Mouse (Mus musculus) cerebellum, adult 2 months (tissue): Measurements from ENCODE around the gene Zfp61. TPM values are rescaled to one million over a fixed set of nuclear protein-coding genes. Genes with fewer than 3 reads are reported as not detected.
A peak's percentile ranks its signal among the peaks of the same experiment; 100 is the strongest.
"Not testable (repeated sequence)": the region's sequence is repeated elsewhere in the genome, so short reads cannot be mapped to it uniquely, and the experiment has no call there.

Experiments
- DNase-seq, 2 experiments: peaks; one replicate each; pipeline ENCODE4 v3.0.0; 2021
- H3K27ac ChIP-seq: fragments of 200-500 bp; 2 replicates; pipeline ENCODE4 v1.5.1; 2012; ENCODE audit warnings: low read length, control low read depth, inconsistent platforms; ENCODE audit not compliant: insufficient read depth
- H3K27me3 ChIP-seq: fragments of 200-500 bp; 2 replicates; pipeline ENCODE4 v1.6.1; 2012; ENCODE audit warnings: inconsistent platforms, mild to moderate bottlenecking, low read length, moderate library complexity; ENCODE audit not compliant: control insufficient read depth, insufficient read depth
- H3K4me1 ChIP-seq: fragments of 200-500 bp; 2 replicates; pipeline ENCODE4 v1.6.1; 2011; ENCODE audit warnings: low read length; ENCODE audit not compliant: control insufficient read depth, insufficient read depth
- H3K4me3 ChIP-seq: fragments of 200-500 bp; replicated peaks from 2 replicates; pipeline ENCODE3; 2011; ENCODE audit warnings: mild to moderate bottlenecking, low read depth, low read length, control low read depth; ENCODE audit not compliant: insufficient read depth
- CTCF ChIP-seq: fragments of 200-500 bp; IDR thresholded peaks from 2 replicates; pipeline ENCODE4 v1.5.1; 2011; ENCODE audit warnings: low read depth, mild to moderate bottlenecking, control low read depth, low read length, moderate library complexity, borderline replicate concordance; ENCODE audit not compliant: insufficient read depth
- POLR2A ChIP-seq: fragments of 200-500 bp; IDR thresholded peaks from 2 replicates; pipeline ENCODE4 v1.6.1; 2011; ENCODE audit warnings: low read length, control low read depth, borderline replicate concordance; ENCODE audit not compliant: insufficient read depth
- WGBS: fragments of 180-500 bp; shearing (Covaris S2); methylation state at CpG from one replicate; pipeline ENCODE4 v1.1.7; 2018; 5-methylcytosine and 5-hydroxymethylcytosine counted together
- polyA plus RNA-seq: library from polyadenylated mRNA; depleted of rRNA; stranded (reverse); fragments of >200 nt; gene quantifications from 2 replicates; pipeline ENCODE4 v1.2.3, GENCODE M21; 2012

Zfp61 gene
- polyA plus RNA-seq, 1 experiment: 36.4 TPM

- Histone ChIP-seq H3K4me1 (no peaks in the 10 kb centered on the region), H3K4me3 (no peak overlapping the region), H3K27ac (no peak overlapping the region), H3K27me3 (no peaks in the 10 kb centered on the region; the same call in 1 of the 2 replicates)
- WGBS: 56% methylated on average over 10 of the region's 10 CpGs
- no peak for TF ChIP-seq CTCF
- no peak for TF ChIP-seq POLR2A
- peak in 1 of 2 experiments; percentile 3 for DNase-seq
These were observed 20.8 kb downstream of the Zfp61 start for GRCm38 (mm10) chr7:24280031-24280857.

DNA sequence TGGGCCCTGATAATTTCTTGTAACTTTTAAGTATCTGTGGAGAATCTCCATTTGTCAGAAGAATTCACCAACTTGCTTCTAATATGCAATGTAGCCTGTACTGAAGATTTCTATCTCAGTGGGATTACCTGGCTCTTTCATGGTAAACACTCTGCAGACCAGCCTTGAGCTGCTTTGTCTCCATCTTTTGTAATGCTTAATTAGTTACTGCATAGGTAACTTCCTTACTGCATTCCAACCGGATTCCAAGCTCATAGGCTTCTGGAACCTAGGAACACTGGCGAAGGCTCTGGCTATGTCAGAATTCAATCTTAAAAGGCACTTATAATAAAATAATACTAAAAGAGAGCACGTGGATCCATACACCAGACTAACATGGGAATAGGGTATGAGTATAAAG is 22.3 kb downstream of the Zfp61 start:
- DNase-seq, H3K4me3 ChIP-seq, H3K27ac ChIP-seq, H3K27me3 ChIP-seq, H3K4me1 ChIP-seq: not testable (repeated sequence)
- WGBS: 91% methylated on average over 3 of the region's 3 CpGs

- Histone ChIP-seq H3K4me1 (no peaks in the 10 kb centered on the region; the same call in 1 of the 2 replicates), H3K4me3 (no peak overlapping the region), H3K27ac (no peak overlapping the region), H3K27me3 (no peaks in the 10 kb centered on the region; the same call in 1 of the 2 replicates)
- 97% methylated on average over 4 of the region's 4 CpGs for WGBS
- TF ChIP-seq CTCF: no peak
- TF ChIP-seq POLR2A: no peak
- no peak for DNase-seq
These were observed 26.6 kb downstream of the Zfp61 start for GRCm38 (mm10) chr7:24274456-24274855.

DNA sequence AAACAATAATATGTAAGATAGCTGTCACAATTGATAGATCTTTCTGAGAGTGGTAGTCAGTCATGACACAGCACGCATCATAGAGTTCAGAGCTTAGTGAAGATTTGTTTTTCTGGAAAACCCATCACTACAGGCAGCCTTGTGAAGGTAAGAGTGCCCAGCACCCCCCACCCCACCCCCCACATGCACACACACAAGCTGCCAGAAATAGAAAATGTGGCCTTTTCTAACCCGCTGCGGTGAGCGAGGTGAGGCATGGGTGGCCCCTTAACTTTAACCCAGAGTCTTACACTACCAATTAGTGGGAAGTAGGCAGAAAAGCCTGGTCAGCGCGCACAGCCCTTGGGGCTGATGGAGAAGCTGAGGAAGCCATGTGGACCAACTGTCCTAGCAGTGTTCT is 29.8 kb downstream of the Zfp61 start:
- H3K27me3 ChIP-seq: no peaks in the 10 kb centered on the region
- no peaks in the 10 kb centered on the region; the same call in 1 of the 2 replicates for H3K4me1 ChIP-seq
- DNase-seq: no peak
- no peak overlapping the region for H3K4me3 ChIP-seq
- H3K27ac ChIP-seq: no peak overlapping the region
- 97% methylated on average over 6 of the region's 6 CpGs for WGBS
- no peak for TF ChIP-seq POLR2A
- TF ChIP-seq CTCF: no peak

- Histone ChIP-seq H3K4me3 (peak within 1 kb of the TSS; percentile 70), H3K4me1 (no peaks in the 10 kb centered on the region; the same call in 1 of the 2 replicates), H3K27me3 (no peaks in the 10 kb centered on the region), H3K27ac (peak within 1 kb of the TSS; percentile 77)
- TF ChIP-seq CTCF (no peak), POLR2A (peak; percentile 90; the same call in 1 of the 2 replicates)
- 1% methylated on average over 12 of the region's 12 CpGs for WGBS
- peak; percentile 85 to 93 for DNase-seq
These were observed 30.8 kb downstream of the Zfp61 start, which contains the start of gene Zfp93 for GRCm38 (mm10) chr7:24270288-24270672. Gene Zfp93, plus strand, starts transcription at chr7:24270420.

- no peak overlapping the region for H3K27ac ChIP-seq
- no peak for DNase-seq
- 31% methylated on average over 7 of the region's 7 CpGs for WGBS
- TF ChIP-seq CTCF (no peak), POLR2A (no peak)
- H3K27me3 ChIP-seq: no peaks in the 10 kb centered on the region
- peak overlapping the region; percentile 70 for H3K4me3 ChIP-seq
- no peaks in the 10 kb centered on the region; the same call in 1 of the 2 replicates for H3K4me1 ChIP-seq
These were observed 31.3 kb downstream of the Zfp61 start for GRCm38 (mm10) chr7:24269667-24270287.

- TF ChIP-seq CTCF: no peak
- no peak for TF ChIP-seq POLR2A
- DNase-seq: no peak
- no peaks in the 10 kb centered on the region; the same call in 1 of the 2 replicates for H3K4me1 ChIP-seq
- no peaks in the 10 kb centered on the region for H3K27me3 ChIP-seq
- no peak overlapping the region for H3K4me3 ChIP-seq
- H3K27ac ChIP-seq: no peak overlapping the region
- WGBS: 79% methylated on average over 3 of the region's 3 CpGs
These were observed 31.8 kb downstream of the Zfp61 start for GRCm38 (mm10) chr7:24269256-24269655.
